8 mouse cellular contexts compared by ENCODE assay signal in genomic region chr2:35622261-35623103, GRCm38 (mm10).
DNase-seq lines count a peak whose midpoint lies in the region; ATAC-seq and TF ChIP-seq lines count a peak whose summit lies in the region.

No protein-coding gene starts in this region.

- WGBS in embryonic facial prominence, embryonic 11.5 days = 1% methylated on average over 20 of the region's 20 CpGs
- 2% methylated on average over 20 of the region's 20 CpGs for WGBS in intestine, postnatal 0 days
- WGBS in neural tube, embryonic 13.5 days = 4% methylated on average over 20 of the region's 20 CpGs

- peaks cover 36% of the 10 kb centered on the region for H3K4me1 ChIP-seq in embryonic facial prominence, embryonic 11.5 days (ENCODE audit: control insufficient read depth, insufficient read depth, low read length)
- peaks cover 23% of the 10 kb centered on the region for H3K4me1 ChIP-seq in intestine, postnatal 0 days (replicated peaks; ENCODE audit: control insufficient read depth, insufficient read depth, low read length)
- peaks cover 83% of the 10 kb centered on the region for H3K4me1 ChIP-seq in neural tube, embryonic 13.5 days (replicated peaks)

- H3K27ac ChIP-seq in left cerebral cortex, adult 2 months = peak overlapping the region; percentile 61
- H3K27ac ChIP-seq in embryonic facial prominence, embryonic 11.5 days (replicated peaks; ENCODE audit: low read depth, low read length) = peak overlapping the region; percentile 82
- peak overlapping the region; percentile 79 for H3K27ac ChIP-seq in intestine, postnatal 0 days (ENCODE audit: low read depth, low read length)
- H3K27ac ChIP-seq in neural tube, embryonic 13.5 days (replicated peaks) = peak overlapping the region; percentile 54; the same call in 1 of the 2 replicates

- no peaks in the 10 kb centered on the region for H3K27me3 ChIP-seq in embryonic facial prominence, embryonic 11.5 days (ENCODE audit: control insufficient read depth, insufficient read depth, low read length)
- H3K27me3 ChIP-seq in intestine, postnatal 0 days (replicated peaks; ENCODE audit: control insufficient read depth, insufficient read depth, low read length) = no peaks in the 10 kb centered on the region
- no peaks in the 10 kb centered on the region for H3K27me3 ChIP-seq in neural tube, embryonic 13.5 days

- no peak for ATAC-seq in embryonic facial prominence, embryonic 11.5 days (replicated peaks; ENCODE audit: insufficient number of reproducible peaks, low FRiP score, low TSS enrichment, low read depth)
- no peak for ATAC-seq in intestine, postnatal 0 days
- no peak; the same call in 1 of the 2 replicates for ATAC-seq in neural tube, embryonic 13.5 days (ENCODE audit: low read depth)

- H3K36me3 ChIP-seq in embryonic facial prominence, embryonic 11.5 days (replicated peaks; ENCODE audit: control insufficient read depth, insufficient read depth, low read depth, low read length) = no peaks in the 10 kb centered on the region
- H3K36me3 ChIP-seq in intestine, postnatal 0 days (ENCODE audit: control insufficient read depth, insufficient read depth) = no peaks in the 10 kb centered on the region
- H3K36me3 ChIP-seq in neural tube, embryonic 13.5 days = no peaks in the 10 kb centered on the region

- H3K9me3 ChIP-seq in embryonic facial prominence, embryonic 11.5 days (replicated peaks; ENCODE audit: control insufficient read depth, low read length) = no peaks in the 10 kb centered on the region
- H3K9me3 ChIP-seq in intestine, postnatal 0 days (ENCODE audit: control insufficient read depth) = no peaks in the 10 kb centered on the region
- H3K9me3 ChIP-seq in neural tube, embryonic 13.5 days = no peaks in the 10 kb centered on the region

- TF ChIP-seq CTCF in left cerebral cortex, adult 2 months (IDR thresholded peaks at IDR 0.05) = no peak
- TF ChIP-seq CTCF in intestine, postnatal 0 days (IDR thresholded peaks at IDR 0.05; ENCODE audit: low read depth) = no peak

- DNase-seq in left cerebral cortex, adult 2 months (ENCODE audit: extremely low spot score in 1 of 2, low spot score in 2 of 2) = no peak
- no peak for DNase-seq in left cerebral cortex, adult 18-20 months (ENCODE audit: low spot score in 2 of 2)
- DNase-seq in embryonic facial prominence, embryonic 11.5 days (ENCODE audit: low spot score) = no peak
- no peak for DNase-seq in natural killer cell, adult 2 months (ENCODE audit: low spot score in 2 of 2)
- no peak for DNase-seq in retina, embryonic 14.5 days (ENCODE audit: low spot score)
- DNase-seq in retina, postnatal 1 day = no peak

- intact Hi-C loops in left cerebral cortex, adult 2 months (cut with DNase I) = no loop called here

- H3K9ac ChIP-seq in embryonic facial prominence, embryonic 11.5 days (replicated peaks; ENCODE audit: low read length) = peak overlapping the region; percentile 92
- H3K9ac ChIP-seq in intestine, postnatal 0 days (ENCODE audit: low read depth, low read length) = peak overlapping the region; percentile 71
- H3K9ac ChIP-seq in neural tube, embryonic 13.5 days = peak overlapping the region; percentile 81

- H3K4me2 ChIP-seq in embryonic facial prominence, embryonic 11.5 days (ENCODE audit: low read depth, low read length) = peak overlapping the region; percentile 83
- H3K4me2 ChIP-seq in intestine, postnatal 0 days (replicated peaks; ENCODE audit: low read depth) = peak overlapping the region; percentile 93
- H3K4me2 ChIP-seq in neural tube, embryonic 13.5 days = peak overlapping the region; percentile 89

- peak overlapping the region; percentile 49 for H3K4me3 ChIP-seq in left cerebral cortex, adult 2 months
- H3K4me3 ChIP-seq in embryonic facial prominence, embryonic 11.5 days (ENCODE audit: low read depth, low read length) = peak overlapping the region; percentile 89
- peak overlapping the region; percentile 73 for H3K4me3 ChIP-seq in intestine, postnatal 0 days (ENCODE audit: low read depth, low read length)
- peak overlapping the region; percentile 56 for H3K4me3 ChIP-seq in neural tube, embryonic 13.5 days
